9 mouse cellular contexts compared by ENCODE assay signal in genomic region chr13:24938683-24939082, GRCm38 (mm10). TPM values are rescaled to one million over a fixed set of nuclear protein-coding genes. Genes with fewer than 3 reads are reported as not detected.
A peak's percentile ranks its signal among the peaks of the same experiment; 100 is the strongest.
DNase-seq lines count a peak whose midpoint lies in the region; ATAC-seq and TF ChIP-seq lines count a peak whose summit lies in the region.
"Had no signal": no experiment of that assay in that cellular context is flagged by ENCODE, and none has a peak within 500 bp of the region (broad histone marks: within the 10 kb centered on the region; RNA-seq: fewer than 3 reads in every experiment).

No protein-coding gene starts in this region.

- peaks cover 31% of the 10 kb centered on the region for H3K4me1 ChIP-seq in hindbrain, embryonic 10.5 days (replicated peaks)
- H3K4me1 ChIP-seq in hindbrain, embryonic 16.5 days (ENCODE audit: control insufficient read depth, insufficient read depth, low read depth, low read length): peaks cover 14% of the 10 kb centered on the region
- H3K4me1 ChIP-seq in embryonic facial prominence, embryonic 11.5 days (ENCODE audit: control insufficient read depth, insufficient read depth, low read length): no peaks in the 10 kb centered on the region
- H3K4me1 ChIP-seq in hindbrain, postnatal 0 days (ENCODE audit: insufficient read depth, low read length): peaks cover 3% of the 10 kb centered on the region; the same call in 1 of the 2 replicates
- peaks cover 15% of the 10 kb centered on the region for H3K4me1 ChIP-seq in stomach, embryonic 16.5 days (ENCODE audit: control insufficient read depth, insufficient read depth, low read length)

- 30% methylated on average over 9 of the region's 9 CpGs for WGBS in hindbrain, embryonic 10.5 days
- WGBS in hindbrain, embryonic 16.5 days: 30% methylated on average over 9 of the region's 9 CpGs
- WGBS in embryonic facial prominence, embryonic 11.5 days: 30% methylated on average over 9 of the region's 9 CpGs
- 30% methylated on average over 9 of the region's 9 CpGs for WGBS in hindbrain, postnatal 0 days
- 33% methylated on average over 9 of the region's 9 CpGs for WGBS in stomach, embryonic 16.5 days

- H3K9me3 ChIP-seq in hindbrain, embryonic 10.5 days: no peaks in the 10 kb centered on the region
- H3K9me3 ChIP-seq in hindbrain, embryonic 16.5 days (ENCODE audit: control insufficient read depth, low read length): no peaks in the 10 kb centered on the region
- no peaks in the 10 kb centered on the region for H3K9me3 ChIP-seq in embryonic facial prominence, embryonic 11.5 days (replicated peaks; ENCODE audit: control insufficient read depth, low read length)
- no peaks in the 10 kb centered on the region for H3K9me3 ChIP-seq in hindbrain, postnatal 0 days (ENCODE audit: low read length)
- H3K9me3 ChIP-seq in stomach, embryonic 16.5 days (replicated peaks; ENCODE audit: control insufficient read depth, low read length): peaks cover 5% of the 10 kb centered on the region; the same call in 1 of the 2 replicates
- H3K9me3 ChIP-seq: embryonic facial prominence, embryonic 13.5 days had no signal

- ATAC-seq in hindbrain, embryonic 16.5 days: no peak
- ATAC-seq in embryonic facial prominence, embryonic 11.5 days (replicated peaks; ENCODE audit: insufficient number of reproducible peaks, low FRiP score, low TSS enrichment, low read depth): no peak
- ATAC-seq in hindbrain, postnatal 0 days: peak; percentile 34; the same call in 1 of the 2 replicates
- no peak; the same call in 1 of the 2 replicates for ATAC-seq in stomach, embryonic 16.5 days (ENCODE audit: insufficient read depth, low FRiP score)

- peaks cover 8% of the 10 kb centered on the region; the same call in 1 of the 2 replicates for H3K36me3 ChIP-seq in hindbrain, embryonic 10.5 days
- H3K36me3 ChIP-seq in hindbrain, embryonic 16.5 days (ENCODE audit: control insufficient read depth, insufficient read depth, low read length): no peaks in the 10 kb centered on the region
- H3K36me3 ChIP-seq in embryonic facial prominence, embryonic 11.5 days (replicated peaks; ENCODE audit: control insufficient read depth, insufficient read depth, low read depth, low read length): no peaks in the 10 kb centered on the region
- no peaks in the 10 kb centered on the region for H3K36me3 ChIP-seq in hindbrain, postnatal 0 days (ENCODE audit: insufficient read depth, low read length)
- 0 out of 2 replicates have a peak, but pooled peaks cover 2% of the 10 kb centered on the region for H3K36me3 ChIP-seq in stomach, embryonic 16.5 days (ENCODE audit: control insufficient read depth, insufficient read depth, low read length)
- H3K36me3 ChIP-seq: embryonic facial prominence, embryonic 13.5 days had no signal

- peaks cover 6% of the 10 kb centered on the region; the same call in 1 of the 2 replicates for H3K27me3 ChIP-seq in hindbrain, embryonic 10.5 days (ENCODE audit: insufficient read depth, poor library complexity, severe bottlenecking)
- no peaks in the 10 kb centered on the region for H3K27me3 ChIP-seq in hindbrain, embryonic 16.5 days (replicated peaks; ENCODE audit: control insufficient read depth, insufficient read depth, low read length)
- H3K27me3 ChIP-seq in embryonic facial prominence, embryonic 11.5 days (ENCODE audit: control insufficient read depth, insufficient read depth, low read length): no peaks in the 10 kb centered on the region; the same call in 1 of the 2 replicates
- no peaks in the 10 kb centered on the region for H3K27me3 ChIP-seq in hindbrain, postnatal 0 days (ENCODE audit: insufficient read depth, low read length)
- H3K27me3 ChIP-seq in stomach, embryonic 16.5 days (ENCODE audit: control insufficient read depth, insufficient read depth, low read length): no peaks in the 10 kb centered on the region
- H3K27me3 ChIP-seq: embryonic facial prominence, embryonic 13.5 days had no signal

- intact Hi-C loops in left cerebral cortex, postnatal 14 days (cut with DNase I): loop anchor here (1.0 to 5.0 kb wide), 2 partner anchors 50 to 174 kb away; no protein-coding TSS in a partner anchor

- H3K4me2 ChIP-seq in hindbrain, embryonic 16.5 days (ENCODE audit: low read length): no peak overlapping the region
- no peak overlapping the region for H3K4me2 ChIP-seq in embryonic facial prominence, embryonic 11.5 days (ENCODE audit: low read depth, low read length)
- H3K4me2 ChIP-seq in hindbrain, postnatal 0 days (ENCODE audit: low read depth, low read length): no peak overlapping the region; the same call in 1 of the 2 replicates
- H3K4me2 ChIP-seq in stomach, embryonic 16.5 days (ENCODE audit: low read depth, low read length): peak overlapping the region; percentile 56

- H3K4me3 ChIP-seq in hindbrain, embryonic 10.5 days: no peak overlapping the region
- H3K4me3 ChIP-seq in hindbrain, embryonic 16.5 days (ENCODE audit: low read length): no peak overlapping the region
- H3K4me3 ChIP-seq in embryonic facial prominence, embryonic 11.5 days (ENCODE audit: low read depth, low read length): no peak overlapping the region
- no peak overlapping the region for H3K4me3 ChIP-seq in hindbrain, postnatal 0 days (ENCODE audit: low read length)
- peak overlapping the region; percentile 68; the same call in 1 of the 2 replicates for H3K4me3 ChIP-seq in stomach, embryonic 16.5 days (replicated peaks; ENCODE audit: low read length)

- no peak overlapping the region for H3K9ac ChIP-seq in hindbrain, embryonic 16.5 days (ENCODE audit: low read depth, low read length)
- H3K9ac ChIP-seq in embryonic facial prominence, embryonic 11.5 days (replicated peaks; ENCODE audit: low read length): no peak overlapping the region
- H3K9ac ChIP-seq in hindbrain, postnatal 0 days (replicated peaks; ENCODE audit: low read length): no peak overlapping the region
- no peak overlapping the region for H3K9ac ChIP-seq in stomach, embryonic 16.5 days (ENCODE audit: low read length)

- no peak overlapping the region for H3K27ac ChIP-seq in hindbrain, embryonic 10.5 days
- no peak overlapping the region for H3K27ac ChIP-seq in hindbrain, embryonic 16.5 days (ENCODE audit: low read depth, low read length)
- H3K27ac ChIP-seq in embryonic facial prominence, embryonic 11.5 days (replicated peaks; ENCODE audit: low read depth, low read length): no peak overlapping the region
- no peak overlapping the region for H3K27ac ChIP-seq in hindbrain, postnatal 0 days
- no peak overlapping the region for H3K27ac ChIP-seq in stomach, embryonic 16.5 days (ENCODE audit: low read length)
- H3K27ac ChIP-seq: embryonic facial prominence, embryonic 13.5 days had no signal

- peak; percentile 69 for DNase-seq in hindbrain, embryonic 10.5 days (ENCODE audit: low spot score)
- DNase-seq in adrenal gland, postnatal 4 days (ENCODE audit: low spot score in 2 of 2): peak; percentile 30 to 43
- peak; percentile 79 for DNase-seq in embryonic facial prominence, embryonic 11.5 days (ENCODE audit: low spot score)
- DNase-seq in hindbrain, postnatal 0 days (ENCODE audit: low spot score): peak; percentile 88
- DNase-seq in left cerebral cortex, postnatal 14 days (ENCODE audit: low spot score in 2 of 2): peak; percentile 83 to 85
- DNase-seq in natural killer cell, adult 2 months (ENCODE audit: low spot score in 2 of 2): peak; percentile 49 to 57

- peak; percentile 85 for TF ChIP-seq CTCF in hindbrain, postnatal 0 days (IDR thresholded peaks at IDR 0.05; ENCODE audit: low read depth)

RNA-seq across cellular contexts. Expression of gene Aldh5a1, which starts 1.2 kb away (rescaled TPM):
- 7.0 and 7.3 TPM in 2 replicates for polyA plus RNA-seq in hindbrain, embryonic 10.5 days (2016; fragmentation: Nextera tagmentation; extraction: Ambion mirVana)
- polyA plus RNA-seq in hindbrain, embryonic 16.5 days (2015; fragmentation: Nextera tagmentation; extraction: Ambion mirVana): 15.4 and 15.8 TPM in 2 replicates
- 10 to 100 TPM; 20.3 to 22.0 TPM for total RNA-seq in adrenal gland, postnatal 4 days (2021)
- 7.5 and 7.8 TPM in 2 replicates for polyA plus RNA-seq in embryonic facial prominence, embryonic 11.5 days (2014; fragmentation: Nextera tagmentation; extraction: Ambion mirVana)
- 46.3 and 53.9 TPM in 2 replicates for total RNA-seq in hindbrain, postnatal 0 days (2014; rRNA removed)
- polyA plus RNA-seq in hindbrain, postnatal 0 days (2015; fragmentation: Nextera tagmentation; extraction: Ambion mirVana): 16.2 and 16.9 TPM in 2 replicates
- 10 to 100 TPM; 67.1 to 71.3 TPM for total RNA-seq in left cerebral cortex, postnatal 14 days (2021)
- 7.6 and 7.8 TPM in 2 replicates for polyA plus RNA-seq in stomach, embryonic 16.5 days (2015; fragmentation: Nextera tagmentation; extraction: Ambion mirVana)

RNA-seq across cellular contexts. Expression of gene Gpld1, which starts 4.3 kb away (rescaled TPM):
- polyA plus RNA-seq in hindbrain, embryonic 10.5 days (2016; fragmentation: Nextera tagmentation; extraction: Ambion mirVana): 0.50 and 0.51 TPM in 2 replicates
- 2.6 and 3.0 TPM in 2 replicates for polyA plus RNA-seq in hindbrain, embryonic 16.5 days (2015; fragmentation: Nextera tagmentation; extraction: Ambion mirVana)
- 10 to 100 TPM in 1 of 2 experiments, 1 to 10 TPM in 1; 2.9 to 13.4 TPM for total RNA-seq in adrenal gland, postnatal 4 days (2021)
- polyA plus RNA-seq in embryonic facial prominence, embryonic 11.5 days (2014; fragmentation: Nextera tagmentation; extraction: Ambion mirVana): 0.49 and 0.57 TPM in 2 replicates
- 5.4 and 8.4 TPM in 2 replicates for total RNA-seq in hindbrain, postnatal 0 days (2014; rRNA removed)
- 3.0 and 3.3 TPM in 2 replicates for polyA plus RNA-seq in hindbrain, postnatal 0 days (2015; fragmentation: Nextera tagmentation; extraction: Ambion mirVana)
- 10 to 100 TPM; 13.1 to 14.6 TPM for total RNA-seq in left cerebral cortex, postnatal 14 days (2021)
- 4.0 and 5.0 TPM in 2 replicates for polyA plus RNA-seq in stomach, embryonic 16.5 days (2015; fragmentation: Nextera tagmentation; extraction: Ambion mirVana)

Comparison
In these comparisons a context has a peak if more than half of its experiments do, and no peak if none do; other contexts are left out.
1. DNase-seq: peak in every context shown above with its lines; median percentile 88 in hindbrain, postnatal 0 days; 84 in left cerebral cortex, postnatal 14 days; 79 in embryonic facial prominence, embryonic 11.5 days; 69 in hindbrain, embryonic 10.5 days; 53 in natural killer cell, adult 2 months; 36 in adrenal gland, postnatal 4 days.